Mouse (Mus musculus) heart, adult 2 months (tissue): Measurements from ENCODE around the gene Map1s.

ENCODE experiments used
- CTCF ChIP-seq: fragments of 200-600 bp; IDR thresholded peaks from 2 replicates; pipeline ENCODE4 v1.8.1; 2022; ENCODE audit warnings: antibody characterized with exemption, mild to moderate bottlenecking, moderate library complexity
- EP300 ChIP-seq: fragments of 200-500 bp; IDR thresholded peaks from 2 replicates; pipeline ENCODE4 v1.6.1; 2011; ENCODE audit warnings: low read depth, low read length, control low read depth; ENCODE audit not compliant: insufficient read depth
- POLR2A ChIP-seq: fragments of 200-500 bp; IDR thresholded peaks from 2 replicates; pipeline ENCODE4 v1.6.1; 2011; ENCODE audit warnings: mild to moderate bottlenecking, low read depth, low read length, control low read depth; ENCODE audit not compliant: insufficient read depth

DNA sequence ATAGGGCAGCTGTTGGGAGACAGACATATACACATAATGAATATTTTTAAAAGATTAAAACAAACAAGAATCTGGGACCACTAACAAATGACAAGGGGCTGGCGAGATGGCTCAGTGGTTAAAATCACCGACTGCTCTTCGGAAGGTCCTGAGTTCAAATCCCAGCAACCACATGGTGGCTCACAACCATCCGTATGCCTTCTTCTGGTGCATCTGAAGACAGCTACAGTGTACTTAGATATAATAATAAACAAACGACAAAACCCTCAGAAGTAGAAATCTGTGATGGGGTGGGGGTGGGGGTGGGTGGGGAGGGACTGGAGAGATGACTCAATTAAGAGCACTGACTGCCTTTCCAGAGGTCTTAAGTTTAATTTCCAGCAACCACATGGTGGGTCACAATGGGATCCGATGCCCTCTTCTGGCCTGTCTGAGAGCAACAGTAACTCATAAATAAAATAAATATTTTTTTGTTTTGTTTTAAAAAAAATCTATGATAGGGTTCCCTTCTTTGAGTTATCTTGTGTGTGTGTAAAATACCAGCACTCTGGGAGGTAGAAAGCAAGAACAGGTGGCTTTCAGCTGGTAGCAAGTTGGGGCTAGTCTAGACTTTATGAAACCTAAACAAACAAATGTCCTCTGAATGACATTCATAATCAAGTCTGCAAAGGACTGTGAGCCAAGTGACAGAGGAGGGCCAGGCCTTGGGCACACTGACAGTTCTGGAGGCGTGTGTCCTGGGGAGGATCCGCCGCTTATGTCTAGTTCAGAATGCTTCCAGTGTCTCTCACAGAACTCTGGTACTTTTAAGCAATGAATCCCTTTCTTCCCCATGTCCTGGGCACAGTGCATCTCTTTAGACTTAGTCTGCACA is 14.6 kb downstream of the Map1s start:
- TF ChIP-seq EP300 = no peak
- peak; percentile 47 for TF ChIP-seq CTCF
- no peak for TF ChIP-seq POLR2A
